Comparison of ENCODE assay signal across 8 mouse cellular contexts in the genomic region with DNA sequence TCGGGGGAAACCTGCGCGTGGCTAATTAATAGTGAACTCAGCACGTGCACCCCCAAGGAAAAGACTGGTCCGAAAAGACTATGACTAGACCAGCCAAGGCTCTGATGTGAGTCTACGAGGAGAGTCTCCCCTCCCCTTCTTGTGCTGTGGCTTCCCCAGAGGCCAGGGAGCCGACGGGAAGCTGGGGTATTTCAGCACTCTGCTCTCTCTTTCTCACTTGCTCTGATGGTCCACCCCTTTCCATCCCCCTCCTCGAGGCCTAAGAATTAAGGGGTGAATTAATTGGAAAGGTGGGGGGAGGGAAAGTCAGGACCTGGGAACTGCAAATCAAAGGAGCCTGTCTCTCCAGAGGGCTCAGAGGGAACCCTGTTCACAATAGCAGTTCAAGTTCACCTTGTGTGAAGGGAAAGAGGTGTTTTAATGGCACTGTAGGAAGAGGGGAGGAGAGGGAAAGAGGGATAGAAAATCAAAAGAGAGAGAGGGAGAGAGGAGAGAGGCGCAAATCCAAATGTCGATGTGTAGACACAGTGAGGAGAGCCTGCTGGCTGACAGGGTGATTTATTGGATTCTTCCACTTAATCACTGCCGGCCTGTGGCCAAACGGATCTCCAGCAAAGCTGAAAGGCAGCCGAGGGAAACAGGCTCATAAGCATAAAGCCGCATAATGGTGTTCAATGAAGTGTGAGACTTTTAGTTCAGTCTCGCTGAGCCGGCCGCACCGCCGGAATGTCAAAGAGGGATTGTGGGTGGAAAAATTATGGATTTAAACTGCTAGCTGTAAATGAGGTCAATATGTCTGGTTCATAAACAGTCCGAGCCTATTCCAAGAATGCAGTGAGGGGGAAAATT.
DNase-seq lines count a peak whose midpoint lies in the region; ATAC-seq and TF ChIP-seq lines count a peak whose summit lies in the region.

No protein-coding gene starts in this region.

- peak overlapping the region; percentile 60 for H3K4me2 ChIP-seq in embryonic facial prominence, embryonic 13.5 days
- H3K4me2 ChIP-seq in hindbrain, embryonic 16.5 days (ENCODE audit: low read length): peak overlapping the region; percentile 60
- H3K4me2 ChIP-seq in midbrain, embryonic 15.5 days: peak overlapping the region; percentile 50

- peak; percentile 9 for DNase-seq in adrenal gland, adult 8-10 months
- peak; percentile 20 to 32 for DNase-seq in left cerebral cortex, adult 18-20 months (ENCODE audit: low spot score in 2 of 2)
- no peak for DNase-seq in thymus, postnatal 25 days

- 0 out of 2 replicates have a peak, but pooled peaks have one; percentile 43 for ATAC-seq in embryonic facial prominence, embryonic 13.5 days (ENCODE audit: insufficient number of reproducible peaks, insufficient read depth, low FRiP score, low TSS enrichment, low read depth)
- ATAC-seq in hindbrain, embryonic 16.5 days: peak; percentile 97
- peak; percentile 80 for ATAC-seq in midbrain, embryonic 15.5 days (replicated peaks)
- ATAC-seq in megakaryocyte-erythroid progenitor cell, adult 5-6 weeks (replicated peaks; ENCODE audit: low FRiP score, low TSS enrichment, poor library complexity, severe bottlenecking): no peak

- no peaks in the 10 kb centered on the region for H3K27me3 ChIP-seq in ES-Bruce4 (ENCODE audit: control insufficient read depth, insufficient read depth, low read length, poor library complexity, severe bottlenecking)
- H3K27me3 ChIP-seq in embryonic facial prominence, embryonic 13.5 days: peaks cover 46% of the 10 kb centered on the region
- 0 out of 2 replicates have a peak, but pooled peaks cover 2% of the 10 kb centered on the region for H3K27me3 ChIP-seq in hindbrain, embryonic 16.5 days (replicated peaks; ENCODE audit: control insufficient read depth, insufficient read depth, low read length)
- H3K27me3 ChIP-seq in midbrain, embryonic 15.5 days (replicated peaks): 0 out of 2 replicates have a peak, but pooled peaks cover 10% of the 10 kb centered on the region

- H3K27ac ChIP-seq in ES-Bruce4 (ENCODE audit: insufficient read depth, low read length): no peak overlapping the region
- 0 out of 2 replicates have a peak overlapping the region, but pooled peaks have one; percentile 39 for H3K27ac ChIP-seq in embryonic facial prominence, embryonic 13.5 days
- H3K27ac ChIP-seq in hindbrain, embryonic 16.5 days (ENCODE audit: low read depth, low read length): peak overlapping the region; percentile 65
- peak overlapping the region; percentile 81 for H3K27ac ChIP-seq in midbrain, embryonic 15.5 days

- peak overlapping the region; percentile 35 for H3K9ac ChIP-seq in ES-Bruce4 (ENCODE audit: low read depth, poor library complexity, severe bottlenecking)
- no peak overlapping the region for H3K9ac ChIP-seq in embryonic facial prominence, embryonic 13.5 days
- 0 out of 2 replicates have a peak overlapping the region, but pooled peaks have one; percentile 15 for H3K9ac ChIP-seq in hindbrain, embryonic 16.5 days (ENCODE audit: low read depth, low read length)
- peak overlapping the region; percentile 30; the same call in 1 of the 2 replicates for H3K9ac ChIP-seq in midbrain, embryonic 15.5 days

- H3K4me1 ChIP-seq in ES-Bruce4 (ENCODE audit: control insufficient read depth, insufficient read depth, low read length): peaks cover 4% of the 10 kb centered on the region
- peaks cover 25% of the 10 kb centered on the region for H3K4me1 ChIP-seq in embryonic facial prominence, embryonic 13.5 days
- peaks cover 30% of the 10 kb centered on the region for H3K4me1 ChIP-seq in hindbrain, embryonic 16.5 days (ENCODE audit: control insufficient read depth, insufficient read depth, low read depth, low read length)
- peaks cover 36% of the 10 kb centered on the region for H3K4me1 ChIP-seq in midbrain, embryonic 15.5 days

- no peak for TF ChIP-seq POLR2A in ES-Bruce4 (IDR thresholded peaks at IDR 0.05; ENCODE audit: insufficient read depth, low read length)

- no peak for TF ChIP-seq EP300 in ES-Bruce4 (IDR thresholded peaks at IDR 0.05; ENCODE audit: insufficient read depth, low read depth, low read length)

- peak overlapping the region; percentile 26 for H3K4me3 ChIP-seq in ES-Bruce4 (ENCODE audit: low read depth, low read length)
- peak overlapping the region; percentile 32 for H3K4me3 ChIP-seq in embryonic facial prominence, embryonic 13.5 days
- peak overlapping the region; percentile 32 for H3K4me3 ChIP-seq in hindbrain, embryonic 16.5 days (ENCODE audit: low read length)
- peak overlapping the region; percentile 25 for H3K4me3 ChIP-seq in midbrain, embryonic 15.5 days

- WGBS in embryonic facial prominence, embryonic 13.5 days: 2% methylated on average over 21 of the region's 21 CpGs
- 1% methylated on average over 21 of the region's 21 CpGs for WGBS in hindbrain, embryonic 16.5 days
- WGBS in midbrain, embryonic 15.5 days: 2% methylated on average over 21 of the region's 21 CpGs

- no peaks in the 10 kb centered on the region for H3K36me3 ChIP-seq in ES-Bruce4 (ENCODE audit: control insufficient read depth, insufficient read depth, low read length, poor library complexity, severe bottlenecking)
- H3K36me3 ChIP-seq in embryonic facial prominence, embryonic 13.5 days: no peaks in the 10 kb centered on the region
- no peaks in the 10 kb centered on the region for H3K36me3 ChIP-seq in hindbrain, embryonic 16.5 days (ENCODE audit: control insufficient read depth, insufficient read depth, low read length)
- no peaks in the 10 kb centered on the region for H3K36me3 ChIP-seq in midbrain, embryonic 15.5 days (replicated peaks)

- TF ChIP-seq CTCF in ES-Bruce4 (IDR thresholded peaks at IDR 0.05; ENCODE audit: low read depth, low read length): no peak

- H3K9me3 ChIP-seq in ES-Bruce4 (replicated peaks; ENCODE audit: control insufficient read depth, insufficient read depth, low read length, poor library complexity, severe bottlenecking): no peaks in the 10 kb centered on the region
- H3K9me3 ChIP-seq in embryonic facial prominence, embryonic 13.5 days: no peaks in the 10 kb centered on the region
- H3K9me3 ChIP-seq in hindbrain, embryonic 16.5 days (ENCODE audit: control insufficient read depth, low read length): no peaks in the 10 kb centered on the region
- no peaks in the 10 kb centered on the region for H3K9me3 ChIP-seq in midbrain, embryonic 15.5 days
